Mouse (Mus musculus): ENCODE data around the gene Plxna3. TPM values are rescaled to one million over a fixed set of nuclear protein-coding genes. Genes with fewer than 3 reads are reported as not detected.

Gene Plxna3
- 13.9 and 16.8 TPM in 2 replicates for polyA plus RNA-seq (2012; rRNA removed)

DNA sequence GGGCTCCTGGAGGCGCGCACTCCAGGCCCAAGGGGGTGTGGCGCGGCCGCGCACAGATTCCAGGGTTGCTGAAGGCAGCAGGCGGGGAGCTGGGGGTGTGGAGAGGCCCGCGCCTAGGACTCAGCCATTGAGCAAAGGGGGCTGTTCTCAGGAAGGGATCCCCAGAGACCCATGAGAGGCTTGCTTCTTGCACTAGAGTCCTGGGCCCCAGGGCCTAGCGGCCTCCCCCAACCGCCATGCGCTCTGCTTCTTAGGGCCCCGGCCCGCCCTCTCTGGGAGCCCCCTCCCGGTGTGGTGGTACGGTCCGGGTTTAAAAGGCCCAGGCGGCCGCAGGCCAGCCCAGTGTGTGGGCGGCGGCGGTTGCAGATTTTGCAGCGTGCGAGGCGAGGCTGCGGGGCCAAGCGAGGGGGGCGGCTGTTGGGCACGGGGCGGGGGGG lies at the start of gene Plxna3:
Plxna3 (plus strand) TSS at position 342 of the 437 bp plus-strand sequence.

GRCm38 (mm10) chrX:74281732-74282394 lies 47.0 kb upstream of the Plxna3 start, which contains the start of the genes Taz and Dnase1l1:
Taz (plus strand) TSS chrX:74281912.
Dnase1l1 (minus strand) TSS chrX:74282337.

DNA sequence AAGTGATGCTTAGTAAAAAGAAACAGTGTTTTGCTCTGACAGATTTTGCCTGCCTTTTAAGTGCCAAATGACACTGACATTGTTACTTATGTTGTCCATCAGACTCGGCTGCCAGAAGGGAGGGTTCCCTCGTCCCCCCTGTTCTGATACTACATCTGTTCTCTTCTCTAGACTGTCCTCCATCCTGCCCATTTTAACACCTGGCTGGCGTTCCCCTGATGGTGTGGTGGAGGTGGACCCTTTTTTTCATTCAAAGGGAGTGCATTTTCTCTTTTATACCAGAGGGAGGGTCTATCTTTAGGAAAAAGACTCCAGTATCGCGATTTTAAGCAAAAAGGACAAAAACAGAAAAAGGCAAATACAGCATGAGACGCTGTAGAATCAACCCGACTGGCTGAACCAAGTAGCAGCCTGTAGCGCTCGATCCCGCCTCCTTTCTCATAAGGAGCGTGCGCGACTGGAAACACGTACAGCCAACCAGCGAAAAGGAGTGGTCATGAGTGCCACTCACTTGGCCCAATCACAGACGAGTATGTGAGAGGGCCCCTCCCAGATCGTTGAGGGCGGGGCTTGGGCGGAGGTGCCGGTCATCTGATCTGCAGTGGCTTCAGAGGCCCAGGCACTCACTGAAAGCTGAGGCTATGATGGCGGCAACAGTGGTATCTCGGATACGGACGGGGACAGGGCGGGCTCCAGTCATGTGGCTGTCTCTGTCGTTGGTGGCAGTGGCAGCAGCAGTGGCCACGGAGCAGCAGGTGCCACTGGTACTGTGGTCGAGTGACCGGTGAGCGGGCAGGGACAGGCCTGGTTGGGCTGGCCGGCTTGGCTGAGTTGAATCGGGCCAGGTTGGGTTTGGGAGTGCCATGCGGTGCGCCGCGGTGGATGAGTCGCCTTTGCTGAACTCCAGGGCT lies 32.1 kb upstream of the Plxna3 start, which contains the start of gene Atp6ap1:
Atp6ap1 (plus strand) TSS at position 560 of the 911 bp plus-strand sequence.

GRCm38 (mm10) chrX:74304867-74305700 lies 23.8 kb upstream of the Plxna3 start, which contains the start of gene Gdi1:
Gdi1 (plus strand) TSS chrX:74304998.

GRCm38 (mm10) chrX:74312540-74313464 lies 16.1 kb upstream of the Plxna3 start, which contains the start of gene Fam50a:
Fam50a (plus strand) TSS chrX:74313033.

GRCm38 (mm10) chrX:74353467-74353770 lies 24.6 kb downstream of the Plxna3 start, which contains the start of gene Lage3:
Lage3 (minus strand) TSS chrX:74353618.

GRCm38 (mm10) chrX:74372888-74373549 lies 44.2 kb downstream of the Plxna3 start, which contains the start of the genes Ubl4a and Slc10a3:
Ubl4a (minus strand) TSS chrX:74373218.
Slc10a3 (minus strand) TSS chrX:74373349.

DNA sequence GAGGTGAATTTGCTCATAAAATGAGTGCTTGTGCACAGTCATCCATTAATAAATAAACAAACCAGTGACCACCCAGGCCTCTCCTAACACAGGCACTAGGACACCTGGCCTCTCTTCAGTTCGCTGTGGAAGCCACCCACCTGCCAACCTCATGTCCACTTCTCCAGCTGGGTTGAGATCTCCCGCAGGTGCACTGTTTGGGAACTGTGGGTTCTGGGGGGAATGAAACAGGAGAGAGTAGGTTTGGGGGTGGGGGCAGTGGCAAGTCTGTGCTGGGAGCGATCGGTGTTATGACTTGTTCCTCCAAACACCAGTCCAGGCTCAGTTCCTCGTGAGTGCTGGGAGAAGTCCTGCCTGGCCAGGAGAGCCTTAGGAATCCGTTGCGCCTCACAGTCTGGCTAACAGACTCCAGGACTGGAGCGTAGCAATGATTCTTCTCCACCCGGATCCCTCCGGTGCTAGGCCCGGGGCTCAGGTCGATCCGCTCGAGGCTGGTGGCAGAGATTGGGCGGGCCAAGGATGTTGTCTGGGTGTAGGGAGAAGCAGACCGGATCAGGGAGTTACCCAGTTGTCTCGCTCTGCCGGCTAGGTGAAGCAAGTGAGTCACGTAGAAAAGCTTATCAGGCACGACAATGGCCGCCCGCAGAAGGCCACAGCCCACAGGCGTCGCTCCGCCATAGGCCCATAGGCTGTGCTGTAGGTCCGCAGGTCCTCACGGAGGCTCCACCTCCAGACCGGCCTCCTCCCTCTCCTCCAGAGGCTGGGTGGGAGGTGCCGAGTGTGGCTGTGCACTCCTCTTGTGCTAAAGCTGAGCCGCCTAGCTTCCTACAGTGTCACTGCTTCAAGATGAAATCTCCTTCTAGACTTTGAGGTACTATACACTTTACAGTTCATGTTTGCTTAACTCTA lies 63.9 kb downstream of the Plxna3 start, which contains the start of the genes Fam3a and Ikbkg:
Fam3a (minus strand) TSS at position 738 of the 909 bp plus-strand sequence.
Ikbkg (plus strand) TSS at position 756 of the 909 bp plus-strand sequence.

Other genes starting within 250 kb of the Plxna3 start
- gene Opn1mw, start 201.6 kb upstream of the Plxna3 start, polyA plus RNA-seq (2012; rRNA removed) = not detected in 2 replicates
- gene Mecp2, start 193.7 kb upstream of the Plxna3 start, polyA plus RNA-seq (2012; rRNA removed) = 3.6 and 3.7 TPM in 2 replicates
- not detected in 2 replicates for gene Tex28, start 161.2 kb upstream of the Plxna3 start, polyA plus RNA-seq (2012; rRNA removed)
- gene Tktl1, start 151.8 kb upstream of the Plxna3 start, polyA plus RNA-seq (2012; rRNA removed) = not detected in 2 replicates
- gene Flna, start 79.2 kb upstream of the Plxna3 start, polyA plus RNA-seq (2012; rRNA removed) = 985 and 1,044 TPM in 2 replicates
- 48.3 and 63.7 TPM in 2 replicates for gene Emd, start 74.4 kb upstream of the Plxna3 start, polyA plus RNA-seq (2012; rRNA removed)
- 1,225 and 1,400 TPM in 2 replicates for gene Rpl10, start 58.3 kb upstream of the Plxna3 start, polyA plus RNA-seq (2012; rRNA removed)
- 121 and 127 TPM in 2 replicates for gene Taz, start 47.2 kb upstream of the Plxna3 start, polyA plus RNA-seq (2012; rRNA removed)
- gene Dnase1l1, start 46.7 kb upstream of the Plxna3 start, polyA plus RNA-seq (2012; rRNA removed) = 18.3 and 18.9 TPM in 2 replicates
- 324 and 365 TPM in 2 replicates for gene Atp6ap1, start 32.0 kb upstream of the Plxna3 start, polyA plus RNA-seq (2012; rRNA removed)
- 94.5 and 119 TPM in 2 replicates for gene Gdi1, start 24.1 kb upstream of the Plxna3 start, polyA plus RNA-seq (2012; rRNA removed)
- 11.6 and 17.5 TPM in 2 replicates for gene Fam50a, start 16.0 kb upstream of the Plxna3 start, polyA plus RNA-seq (2012; rRNA removed)
- 35.5 and 37.4 TPM in 2 replicates for gene Lage3, start 24.6 kb downstream of the Plxna3 start, polyA plus RNA-seq (2012; rRNA removed)
- gene Ubl4a, start 44.2 kb downstream of the Plxna3 start, polyA plus RNA-seq (2012; rRNA removed) = 38.4 and 49.9 TPM in 2 replicates
- 19.5 and 23.5 TPM in 2 replicates for gene Slc10a3, start 44.3 kb downstream of the Plxna3 start, polyA plus RNA-seq (2012; rRNA removed)
- gene Fam3a, start 64.2 kb downstream of the Plxna3 start, polyA plus RNA-seq (2012; rRNA removed) = 50.3 and 57.9 TPM in 2 replicates
- gene Ikbkg, start 64.2 kb downstream of the Plxna3 start, polyA plus RNA-seq (2012; rRNA removed) = 11.9 and 17.9 TPM in 2 replicates
- gene G6pdx, start 100.1 kb downstream of the Plxna3 start, polyA plus RNA-seq (2012; rRNA removed) = 25.1 and 31.0 TPM in 2 replicates
- not detected in 2 replicates for gene Gm6880, start 152.3 kb downstream of the Plxna3 start, polyA plus RNA-seq (2012; rRNA removed)
- gene Olfr1326-ps1, start 245.8 kb downstream of the Plxna3 start, polyA plus RNA-seq (2012; rRNA removed) = not detected in 2 replicates